Mouse (Mus musculus): ENCODE data around the gene Fam219a. TPM values are rescaled to one million over a fixed set of nuclear protein-coding genes. Genes with fewer than 3 reads are reported as not detected.

Gene Fam219a
- polyA plus RNA-seq (2015; fragmentation: Nextera tagmentation; extraction: Ambion mirVana): 13.7 and 14.2 TPM in 2 replicates

DNA sequence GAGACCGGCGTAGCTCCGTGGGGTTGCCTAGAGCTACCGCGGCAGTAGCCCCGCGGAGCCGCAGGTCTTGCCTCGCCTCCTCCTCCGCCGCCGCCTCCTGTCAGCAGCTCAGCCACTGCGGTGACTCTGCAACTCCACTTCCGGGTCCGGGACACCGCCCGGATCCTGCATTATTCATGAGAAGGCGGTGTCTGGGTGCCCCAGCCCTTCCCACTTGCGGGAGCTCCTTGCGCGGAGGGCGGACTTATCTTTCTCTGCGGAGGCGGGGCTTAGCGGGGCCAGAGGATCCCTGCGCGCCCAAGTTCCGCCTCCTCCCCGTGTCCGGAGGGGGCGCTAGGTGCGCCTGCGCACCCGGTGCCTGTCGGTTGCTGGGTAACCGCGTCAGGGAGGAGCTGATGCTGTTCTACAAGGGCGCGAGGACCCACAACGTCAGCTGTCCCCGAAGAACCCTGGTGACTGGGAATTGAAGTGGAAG lies at the start of gene Fam219a, which contains the start of gene Dnaic1:
Gene Fam219a, minus strand, starts transcription at position 128 of the 475 bp plus-strand sequence.
Gene Dnaic1, plus strand, starts transcription at position 365 of the 475 bp plus-strand sequence.
- peaks cover 35% of the 10 kb centered on the region for H3K4me1 ChIP-seq (replicated peaks; ENCODE audit: control insufficient read depth, insufficient read depth, low read length)
- no peaks in the 10 kb centered on the region for H3K27me3 ChIP-seq (replicated peaks; ENCODE audit: control insufficient read depth, insufficient read depth, low read length)
- H3K9ac ChIP-seq (replicated peaks; ENCODE audit: low read depth, low read length): peak within 1 kb of the TSS; percentile 83
- H3K4me3 ChIP-seq (replicated peaks; ENCODE audit: low read length): peak within 1 kb of the TSS; percentile 86
- WGBS: under 1% methylated on average over 36 of the region's 41 CpGs
- peak; percentile 98 for ATAC-seq
- no peaks in the 10 kb centered on the region for H3K9me3 ChIP-seq (ENCODE audit: control insufficient read depth, low read length)
- peak within 1 kb of the TSS; percentile 63 for H3K4me2 ChIP-seq (ENCODE audit: low read length)
- H3K27ac ChIP-seq (ENCODE audit: low read length): peak within 1 kb of the TSS; percentile 90
- H3K36me3 ChIP-seq (ENCODE audit: control insufficient read depth, insufficient read depth): no peaks in the 10 kb centered on the region

- no peak overlapping the region for H3K4me2 ChIP-seq (ENCODE audit: low read length)
- H3K4me1 ChIP-seq (replicated peaks; ENCODE audit: control insufficient read depth, insufficient read depth, low read length): peaks cover 54% of the 10 kb centered on the region
- no peak overlapping the region; the same call in 1 of the 2 replicates for H3K9ac ChIP-seq (replicated peaks; ENCODE audit: low read depth, low read length)
- H3K4me3 ChIP-seq (replicated peaks; ENCODE audit: low read length): no peak overlapping the region
- peak overlapping the region; percentile 20; the same call in 1 of the 2 replicates for H3K27ac ChIP-seq (ENCODE audit: low read length)
- peak; percentile 63 for ATAC-seq
- no peaks in the 10 kb centered on the region for H3K9me3 ChIP-seq (ENCODE audit: control insufficient read depth, low read length)
- no peaks in the 10 kb centered on the region for H3K36me3 ChIP-seq (ENCODE audit: control insufficient read depth, insufficient read depth)
- H3K27me3 ChIP-seq (replicated peaks; ENCODE audit: control insufficient read depth, insufficient read depth, low read length): no peaks in the 10 kb centered on the region
- WGBS: 35% methylated on average over 9 of the region's 9 CpGs
These were observed 46.6 kb upstream of the Fam219a start for GRCm38 (mm10) chr4:41615661-41616599.

DNA sequence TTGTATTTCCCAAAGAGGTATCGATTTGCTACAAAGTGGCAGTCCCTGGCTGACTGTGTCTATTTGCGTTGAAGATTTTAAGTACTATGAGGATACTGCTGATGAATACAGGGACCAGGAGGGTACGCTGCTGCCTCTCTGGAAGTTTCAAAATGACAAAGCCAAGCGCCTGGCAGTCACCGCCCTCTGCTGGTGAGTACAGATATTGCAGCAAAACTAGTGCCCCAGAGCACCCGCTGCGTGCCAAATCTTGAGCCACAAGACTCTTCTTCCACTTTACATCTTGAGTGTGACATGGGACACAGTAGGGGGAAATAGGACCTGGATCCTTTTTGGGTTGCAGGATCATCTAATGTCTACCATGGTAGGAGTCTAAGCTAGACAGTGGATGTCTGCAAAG lies 44.8 kb upstream of the Fam219a start:
- Histone ChIP-seq H3K36me3 (ENCODE audit: control insufficient read depth, insufficient read depth) (no peaks in the 10 kb centered on the region), H3K9me3 (ENCODE audit: control insufficient read depth, low read length) (no peaks in the 10 kb centered on the region), H3K9ac (replicated peaks; ENCODE audit: low read depth, low read length) (no peak overlapping the region), H3K4me3 (replicated peaks; ENCODE audit: low read length) (no peak overlapping the region), H3K27me3 (replicated peaks; ENCODE audit: control insufficient read depth, insufficient read depth, low read length) (no peaks in the 10 kb centered on the region), H3K4me2 (ENCODE audit: low read length) (no peak overlapping the region), H3K4me1 (replicated peaks; ENCODE audit: control insufficient read depth, insufficient read depth, low read length) (peaks cover 65% of the 10 kb centered on the region), H3K27ac (ENCODE audit: low read length) (no peak overlapping the region)
- ATAC-seq: no peak
- 8% methylated on average over 7 of the region's 7 CpGs for WGBS

- H3K27me3 ChIP-seq (replicated peaks; ENCODE audit: control insufficient read depth, insufficient read depth, low read length): no peaks in the 10 kb centered on the region
- H3K4me1 ChIP-seq (replicated peaks; ENCODE audit: control insufficient read depth, insufficient read depth, low read length): peaks cover 60% of the 10 kb centered on the region
- no peak overlapping the region for H3K4me3 ChIP-seq (replicated peaks; ENCODE audit: low read length)
- H3K9me3 ChIP-seq (ENCODE audit: control insufficient read depth, low read length): no peaks in the 10 kb centered on the region
- H3K4me2 ChIP-seq (ENCODE audit: low read length): no peak overlapping the region
- H3K36me3 ChIP-seq (ENCODE audit: control insufficient read depth, insufficient read depth): no peaks in the 10 kb centered on the region
- peak overlapping the region; percentile 73 for H3K27ac ChIP-seq (ENCODE audit: low read length)
- WGBS: 5% methylated on average over 8 of the region's 8 CpGs
- peak; percentile 86 for ATAC-seq
- H3K9ac ChIP-seq (replicated peaks; ENCODE audit: low read depth, low read length): no peak overlapping the region
These were observed 42.8 kb upstream of the Fam219a start for GRCm38 (mm10) chr4:41612166-41612565.

DNA sequence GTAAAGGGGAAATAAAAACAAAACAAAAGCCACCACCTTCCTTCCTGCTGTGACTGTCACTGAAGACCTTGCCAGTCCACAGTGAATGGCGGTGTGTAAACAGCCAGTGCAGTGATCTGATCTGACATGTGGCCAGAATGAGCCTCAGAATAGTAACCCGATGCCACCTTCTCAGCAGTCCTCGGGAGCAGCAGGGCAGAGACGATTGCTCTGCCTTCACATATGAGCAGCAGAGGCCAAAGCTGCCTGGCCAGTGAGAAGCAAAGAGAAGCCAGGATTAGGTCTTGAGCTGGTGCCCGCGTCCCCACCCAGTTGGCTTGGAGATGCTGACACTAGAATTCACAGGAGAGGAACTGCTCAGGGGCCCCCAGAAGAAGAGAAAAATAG lies 41.2 kb upstream of the Fam219a start:
- H3K4me3 ChIP-seq (replicated peaks; ENCODE audit: low read length): no peak overlapping the region
- WGBS: 33% methylated on average over 6 of the region's 6 CpGs
- peaks cover 54% of the 10 kb centered on the region for H3K4me1 ChIP-seq (replicated peaks; ENCODE audit: control insufficient read depth, insufficient read depth, low read length)
- H3K27me3 ChIP-seq (replicated peaks; ENCODE audit: control insufficient read depth, insufficient read depth, low read length): no peaks in the 10 kb centered on the region
- no peaks in the 10 kb centered on the region for H3K9me3 ChIP-seq (ENCODE audit: control insufficient read depth, low read length)
- no peak overlapping the region for H3K9ac ChIP-seq (replicated peaks; ENCODE audit: low read depth, low read length)
- 0 out of 2 replicates have a peak overlapping the region, but pooled peaks have one; percentile 7 for H3K27ac ChIP-seq (ENCODE audit: low read length)
- no peak for ATAC-seq
- no peaks in the 10 kb centered on the region for H3K36me3 ChIP-seq (ENCODE audit: control insufficient read depth, insufficient read depth)
- no peak overlapping the region for H3K4me2 ChIP-seq (ENCODE audit: low read length)

DNA sequence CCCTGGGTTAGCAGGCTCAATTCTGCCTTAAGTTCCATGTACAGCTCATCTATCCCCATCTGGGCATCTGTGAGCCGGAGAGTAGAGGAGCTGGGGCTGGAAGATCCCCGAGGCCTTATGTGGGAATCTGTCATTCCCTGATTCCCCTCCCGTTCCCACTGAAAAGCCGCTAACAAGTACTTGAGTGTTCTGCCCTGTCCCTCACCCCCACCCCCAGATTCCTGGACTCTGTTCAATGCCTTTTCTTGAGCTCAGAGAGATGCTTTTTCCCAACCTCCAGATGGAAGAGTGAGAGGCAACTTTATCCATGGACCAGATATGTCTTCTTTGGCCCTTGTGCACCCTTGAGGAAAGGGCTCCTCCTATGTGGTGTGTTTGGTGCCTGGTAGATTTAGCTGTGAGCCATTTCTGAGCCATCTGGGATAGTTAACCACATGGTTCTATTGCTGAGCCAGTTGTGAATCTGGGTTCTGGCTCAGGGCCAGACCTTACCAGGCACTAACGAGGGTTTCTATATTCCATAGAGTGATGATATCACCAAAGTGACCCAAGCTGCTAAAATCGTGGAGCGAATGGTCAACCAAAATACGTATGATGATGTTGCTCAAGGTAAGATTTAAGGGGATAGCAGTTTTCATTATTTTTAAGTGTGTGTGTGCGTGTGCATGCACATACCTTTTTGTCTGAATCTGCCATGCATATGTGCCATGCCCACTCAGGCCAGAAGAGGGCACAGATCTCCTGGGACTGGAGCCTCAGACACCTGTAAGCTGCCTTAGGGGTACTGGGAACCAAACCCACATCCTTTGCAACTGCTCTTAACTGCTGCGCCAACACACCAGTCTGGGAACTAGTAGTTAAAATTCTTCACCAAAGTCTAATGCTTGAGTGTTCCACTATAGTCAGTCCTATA lies 40.6 kb upstream of the Fam219a start:
- H3K27ac ChIP-seq (ENCODE audit: low read length): no peak overlapping the region
- no peaks in the 10 kb centered on the region for H3K36me3 ChIP-seq (ENCODE audit: control insufficient read depth, insufficient read depth)
- WGBS: 49% methylated on average over 10 of the region's 10 CpGs
- no peak for ATAC-seq
- no peak overlapping the region for H3K4me2 ChIP-seq (ENCODE audit: low read length)
- H3K4me3 ChIP-seq (replicated peaks; ENCODE audit: low read length): no peak overlapping the region
- peaks cover 52% of the 10 kb centered on the region for H3K4me1 ChIP-seq (replicated peaks; ENCODE audit: control insufficient read depth, insufficient read depth, low read length)
- H3K9me3 ChIP-seq (ENCODE audit: control insufficient read depth, low read length): no peaks in the 10 kb centered on the region
- H3K27me3 ChIP-seq (replicated peaks; ENCODE audit: control insufficient read depth, insufficient read depth, low read length): no peaks in the 10 kb centered on the region
- H3K9ac ChIP-seq (replicated peaks; ENCODE audit: low read depth, low read length): no peak overlapping the region

DNA sequence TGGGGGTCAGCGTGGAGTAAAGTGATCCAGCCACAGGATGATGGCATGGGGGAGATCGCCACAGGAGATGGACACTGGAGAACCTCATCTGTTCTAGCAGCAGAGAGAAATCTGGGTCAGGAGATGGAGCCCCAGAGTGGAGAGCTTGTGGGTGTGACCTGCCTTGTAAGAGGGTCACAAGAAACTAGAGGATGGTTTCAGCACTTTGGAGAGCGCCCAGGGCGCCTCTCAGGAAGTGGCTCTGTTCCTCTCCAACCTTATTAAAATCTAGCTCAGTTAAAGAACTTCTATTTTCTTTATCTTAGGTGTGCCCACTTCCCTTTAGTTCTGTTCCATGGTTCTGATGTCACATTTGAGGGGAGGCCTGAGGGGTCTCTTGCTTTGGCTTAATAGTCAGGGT lies 37.4 kb upstream of the Fam219a start:
- Histone ChIP-seq H3K9me3 (ENCODE audit: control insufficient read depth, low read length) (no peaks in the 10 kb centered on the region), H3K4me2 (ENCODE audit: low read length) (no peak overlapping the region), H3K27ac (ENCODE audit: low read length) (no peak overlapping the region), H3K4me3 (replicated peaks; ENCODE audit: low read length) (no peak overlapping the region), H3K36me3 (ENCODE audit: control insufficient read depth, insufficient read depth) (no peaks in the 10 kb centered on the region), H3K4me1 (replicated peaks; ENCODE audit: control insufficient read depth, insufficient read depth, low read length) (peaks cover 35% of the 10 kb centered on the region), H3K27me3 (replicated peaks; ENCODE audit: control insufficient read depth, insufficient read depth, low read length) (no peaks in the 10 kb centered on the region; the same call in 1 of the 2 replicates), H3K9ac (replicated peaks; ENCODE audit: low read depth, low read length) (no peak overlapping the region)
- ATAC-seq: no peak
- 52% methylated on average over 4 of the region's 4 CpGs for WGBS

DNA sequence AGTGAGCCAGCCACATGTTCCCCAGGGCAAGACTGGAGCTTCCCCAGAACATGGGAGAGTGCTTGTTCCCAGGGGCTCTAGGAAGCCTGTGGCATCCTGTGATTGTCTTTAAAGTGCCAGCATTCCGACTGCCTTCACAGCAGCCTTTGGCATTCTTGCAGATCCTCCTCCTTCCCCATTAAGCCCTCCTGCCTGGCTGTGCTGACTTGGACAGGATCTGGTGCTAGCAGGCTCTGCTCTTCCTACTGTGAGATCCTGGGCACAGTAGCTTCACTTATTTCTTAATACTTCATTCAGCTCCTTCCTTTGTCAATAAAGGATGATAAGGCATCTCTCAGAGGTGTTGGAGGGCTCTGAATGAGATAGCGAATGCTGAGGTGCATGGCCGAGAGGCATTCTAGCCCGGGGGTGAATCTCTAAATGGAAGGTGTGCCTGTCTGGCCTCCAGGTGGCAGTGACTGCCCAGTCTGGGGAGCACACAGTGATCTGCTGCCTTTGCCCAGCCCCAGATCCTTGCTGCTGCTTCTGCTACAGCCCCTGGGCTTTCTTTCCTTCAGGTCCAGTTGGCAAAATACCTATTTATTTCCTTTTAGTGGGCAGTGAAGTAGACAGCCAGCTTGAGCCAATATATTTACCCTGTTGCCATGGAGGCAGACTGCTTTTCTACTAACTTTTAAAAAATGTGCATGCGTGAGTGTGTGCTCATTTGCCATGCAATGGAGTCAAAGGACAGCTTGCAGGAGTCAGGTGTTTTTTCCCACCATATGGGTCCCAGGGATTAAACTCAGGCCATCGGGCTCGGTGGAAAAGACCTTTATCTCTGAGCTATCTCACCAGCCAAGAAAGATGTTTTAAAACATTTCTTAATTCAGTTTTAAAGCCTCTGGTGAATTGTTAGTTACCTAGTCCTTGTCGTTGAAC lies 35.4 kb upstream of the Fam219a start:
- Histone ChIP-seq H3K27ac (ENCODE audit: low read length) (no peak overlapping the region), H3K9ac (replicated peaks; ENCODE audit: low read depth, low read length) (0 out of 2 replicates have a peak overlapping the region, but pooled peaks have one; percentile 7), H3K4me1 (replicated peaks; ENCODE audit: control insufficient read depth, insufficient read depth, low read length) (peaks cover 18% of the 10 kb centered on the region), H3K4me2 (ENCODE audit: low read length) (no peak overlapping the region), H3K27me3 (replicated peaks; ENCODE audit: control insufficient read depth, insufficient read depth, low read length) (no peaks in the 10 kb centered on the region; the same call in 1 of the 2 replicates), H3K4me3 (replicated peaks; ENCODE audit: low read length) (no peak overlapping the region), H3K9me3 (ENCODE audit: control insufficient read depth, low read length) (no peaks in the 10 kb centered on the region), H3K36me3 (ENCODE audit: control insufficient read depth, insufficient read depth) (no peaks in the 10 kb centered on the region)
- WGBS: 27% methylated on average over 8 of the region's 8 CpGs
- peak; percentile 62 for ATAC-seq
